Mouse (Mus musculus) monocyte, adult 5-6 weeks (primary cell): ENCODE results near the gene Lsamp. TPM values are rescaled to one million over a fixed set of nuclear protein-coding genes. Genes with fewer than 3 reads are reported as not detected.

ENCODE experiments used
- ATAC-seq: fragments of 153-309, 156-312 bp; replicated peaks from 2 replicates; pipeline ENCODE4 v1.8.0; 2017; ENCODE audit warnings: mild to moderate bottlenecking; ENCODE audit not compliant: low TSS enrichment, insufficient number of reproducible peaks, severe bottlenecking, poor library complexity, low FRiP score
- total RNA-seq: library from RNA; stranded (forward); fragments of 200-1000, 200-491, 200-594 nt; gene quantifications from 3 replicates; pipeline ENCODE4 v1.2.3, GENCODE M21; 2017

The Lsamp gene
- total RNA-seq, 1 experiment from 2014 or later: not detected

DNA sequence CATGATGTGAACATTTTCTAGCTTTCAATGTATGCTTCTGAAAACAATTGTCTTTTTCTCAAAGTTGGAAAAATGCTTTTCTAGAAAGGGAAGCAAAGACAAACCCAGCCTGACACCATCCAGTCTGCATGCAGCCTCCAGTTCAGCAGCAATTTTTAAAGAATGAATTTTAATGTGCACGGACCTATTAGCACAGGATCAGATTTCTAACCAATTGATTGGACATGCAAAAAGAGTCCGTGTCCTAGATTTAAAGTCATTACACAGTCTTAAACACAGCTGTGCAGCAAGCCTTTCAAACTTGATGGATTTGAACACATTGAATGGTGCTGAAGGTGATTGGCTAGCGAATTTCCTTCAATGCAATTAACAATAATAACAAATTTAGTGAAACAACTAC, 998.9 kb downstream of the Lsamp start:
- no peak for ATAC-seq

DNA sequence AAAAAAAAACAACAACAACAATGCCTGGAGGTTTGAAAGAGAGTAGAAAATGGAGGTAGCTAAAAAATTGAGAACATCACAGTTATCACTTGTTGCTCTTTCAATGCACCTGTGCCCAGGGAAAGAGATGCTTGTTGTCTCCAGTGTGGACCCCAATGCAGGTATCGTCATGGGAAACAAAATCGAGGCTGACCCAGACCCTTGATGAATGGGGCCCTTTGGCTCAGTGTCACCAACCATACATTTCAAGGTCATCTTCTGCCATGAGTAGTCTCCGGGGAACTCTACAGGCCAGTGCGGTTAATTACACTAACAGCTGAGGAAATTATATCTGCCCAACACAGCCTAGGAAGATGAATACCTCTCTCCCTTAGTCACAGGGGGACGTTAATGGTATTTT, 1023.4 kb downstream of the Lsamp start:
- no peak for ATAC-seq

DNA sequence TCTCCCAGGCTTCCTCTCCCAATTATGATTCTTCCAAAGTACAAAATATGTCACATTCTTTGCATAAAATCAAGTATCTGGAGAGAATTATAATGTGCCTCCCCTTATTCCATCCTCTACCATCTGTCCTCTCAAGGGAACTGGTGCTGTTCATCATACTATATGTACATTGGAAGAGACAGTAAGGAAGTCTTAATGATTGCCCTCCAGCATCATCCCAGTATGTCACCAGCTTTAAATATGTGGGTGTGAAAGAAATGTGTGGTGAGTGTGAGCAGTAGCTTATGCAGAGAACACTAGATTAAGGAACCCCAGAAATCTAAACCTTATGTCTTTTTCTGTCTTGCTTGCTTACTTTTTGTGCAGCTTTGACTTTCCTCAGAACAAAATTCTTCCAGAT, 1050.6 kb downstream of the Lsamp start:
- no peak for ATAC-seq

DNA sequence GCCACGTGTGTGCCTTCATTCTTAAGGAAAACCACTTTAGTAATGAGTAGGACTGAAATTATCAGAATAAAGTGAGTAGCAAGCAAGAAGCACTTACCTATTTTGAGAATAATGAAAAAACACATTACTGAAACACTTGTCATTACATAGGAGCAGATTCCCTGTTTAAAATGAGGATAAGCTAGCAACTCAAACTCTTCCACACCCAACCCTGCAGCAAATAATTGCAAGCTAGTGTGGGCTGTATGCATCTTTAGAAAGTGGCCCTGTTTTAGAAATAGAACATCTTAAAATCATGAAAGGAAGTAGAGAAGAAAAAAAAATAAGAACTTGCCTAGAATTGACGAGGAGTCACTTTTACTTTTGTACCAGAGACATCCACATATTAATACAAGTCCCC, 1057.5 kb downstream of the Lsamp start:
- ATAC-seq: no peak

DNA sequence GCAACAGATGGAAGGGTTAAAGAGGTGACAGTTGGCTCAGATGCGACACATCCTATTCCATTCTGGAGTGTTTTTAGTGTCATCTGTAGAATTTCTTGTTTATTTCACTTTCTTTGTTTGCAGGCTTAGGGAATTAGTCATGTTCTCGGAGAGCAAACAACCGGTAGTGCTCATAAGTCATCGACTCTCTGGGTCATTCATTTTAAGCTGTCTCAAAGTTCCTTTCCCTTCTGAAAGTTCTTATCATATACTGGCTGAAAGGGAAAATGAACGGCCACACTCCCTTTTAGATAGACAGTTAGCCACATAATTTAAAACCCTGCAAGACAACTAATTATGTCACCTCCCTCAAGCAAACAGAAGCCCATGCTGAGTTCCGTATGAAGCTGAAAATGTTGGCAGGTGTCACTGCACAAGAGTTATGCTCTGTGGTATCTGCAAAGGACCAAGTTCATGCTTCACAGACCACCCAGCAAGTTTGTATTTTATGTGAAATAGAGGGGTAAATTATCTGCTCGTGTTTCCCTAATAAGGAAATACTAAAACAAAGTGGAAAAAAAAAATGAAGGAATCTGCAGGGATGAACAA, 1079.2 kb downstream of the Lsamp start:
- no peak for ATAC-seq

DNA sequence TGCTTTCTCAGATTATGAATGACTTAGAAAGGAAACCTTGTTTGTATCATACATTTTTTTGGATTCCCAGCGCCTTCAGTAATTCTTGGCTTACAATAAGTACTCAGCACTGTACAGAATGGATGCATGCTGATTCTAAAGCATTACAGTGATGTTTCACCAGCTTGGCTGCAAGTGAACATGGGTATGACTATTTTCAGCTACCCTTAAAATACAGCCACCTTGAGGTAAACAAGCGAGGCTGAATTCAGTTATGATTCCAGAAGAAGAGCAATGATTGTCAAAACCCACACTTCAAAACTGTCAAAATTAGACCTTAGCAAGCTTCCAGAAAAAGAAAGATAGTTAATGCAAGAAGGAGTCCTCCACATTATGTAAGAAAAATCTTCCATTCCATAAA, 1089.3 kb downstream of the Lsamp start:
- ATAC-seq: no peak

DNA sequence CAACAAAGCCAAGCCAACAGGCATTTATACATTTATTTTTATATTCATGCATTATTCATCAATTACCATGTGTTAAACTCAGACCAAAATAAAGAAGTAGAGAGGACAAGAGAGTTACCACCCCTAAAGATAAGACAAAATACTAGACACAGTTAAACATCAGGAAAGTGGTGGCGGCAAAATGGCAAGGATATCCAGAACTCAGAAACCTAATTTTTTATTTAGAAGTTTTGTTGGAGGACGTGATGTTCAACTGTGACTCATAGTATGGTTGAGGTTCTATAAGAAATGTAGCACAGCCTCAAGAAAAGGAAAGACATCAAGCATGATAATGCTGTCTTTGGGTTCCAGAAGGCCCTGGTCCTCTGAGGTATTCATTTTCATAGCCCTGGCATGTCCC, 1104.5 kb downstream of the Lsamp start:
- ATAC-seq: no peak

DNA sequence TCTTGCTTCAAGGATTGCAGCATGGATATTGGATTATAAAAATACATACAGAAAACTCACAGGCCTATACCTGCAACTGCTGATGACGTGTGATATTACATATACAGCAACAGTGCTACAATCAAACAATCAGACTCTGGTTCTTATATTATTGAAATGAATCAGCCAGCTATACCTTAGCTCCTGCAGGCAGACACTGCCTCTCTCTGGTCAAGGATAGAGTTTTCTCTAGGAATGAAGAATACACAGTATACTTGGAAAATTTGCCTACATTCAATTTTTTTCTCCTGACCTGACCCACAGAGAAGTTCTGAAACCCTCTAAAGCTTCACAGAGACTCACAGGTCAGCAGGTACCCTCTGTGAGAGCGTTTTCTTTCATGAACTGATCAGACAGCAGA, 1105.9 kb downstream of the Lsamp start:
- ATAC-seq: no peak

DNA sequence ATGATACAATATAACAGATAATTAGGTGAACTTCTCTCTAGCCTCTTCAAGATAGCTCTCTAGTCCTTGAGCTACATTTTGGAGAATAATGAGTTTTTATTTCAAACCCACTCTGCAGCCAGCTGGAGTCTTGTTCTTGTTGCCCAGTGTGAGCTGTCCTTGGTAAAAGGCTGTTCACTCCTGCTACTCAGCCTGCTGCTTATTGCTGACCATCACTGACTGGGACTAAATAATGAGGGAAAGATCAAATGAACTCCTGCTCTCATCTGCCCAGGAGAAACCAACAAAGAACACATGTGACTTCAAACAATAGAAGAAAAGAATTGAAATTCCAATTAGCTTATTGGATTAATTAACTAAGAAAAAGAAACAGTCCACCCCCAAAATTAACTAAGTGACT, 1107.1 kb downstream of the Lsamp start:
- ATAC-seq: no peak

DNA sequence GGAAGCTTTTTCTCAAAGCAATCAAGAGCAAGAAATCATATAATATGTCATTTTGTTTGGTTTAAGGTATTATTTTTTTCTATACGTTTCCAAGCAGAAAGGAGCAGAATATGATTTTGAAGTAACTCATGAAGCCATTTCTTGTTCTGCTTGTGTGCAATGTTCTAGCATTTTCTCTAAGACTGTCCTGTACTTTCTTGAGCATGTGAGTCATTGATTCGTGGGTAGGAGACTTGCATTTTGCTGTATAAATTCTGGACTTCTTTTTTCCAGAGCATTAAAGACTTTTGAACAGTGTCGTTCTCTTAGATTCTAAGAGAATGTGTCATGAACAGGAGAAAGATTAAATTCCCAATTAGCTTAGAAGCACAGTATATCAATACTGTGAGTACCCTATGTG, 1118.6 kb downstream of the Lsamp start:
- ATAC-seq: no peak

DNA sequence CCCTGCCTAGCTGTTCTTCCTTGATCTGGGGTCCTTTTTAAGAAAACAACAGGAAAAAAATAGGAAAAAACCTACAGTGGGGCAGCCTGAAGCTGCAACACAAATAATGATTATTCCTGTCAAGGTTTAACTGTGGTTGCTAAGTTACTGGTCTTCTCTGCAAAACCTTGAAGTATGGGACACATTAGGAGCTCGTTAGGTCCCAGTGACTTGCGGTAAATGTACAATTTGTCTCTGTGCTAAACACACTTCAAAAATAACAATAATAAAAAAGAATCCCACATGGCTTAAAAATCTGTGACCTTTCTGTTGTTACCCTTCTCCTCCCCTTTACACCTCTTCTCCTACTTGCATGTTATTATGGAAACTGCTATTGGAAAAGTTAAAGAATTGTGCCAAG, 1140.2 kb downstream of the Lsamp start:
- no peak for ATAC-seq

DNA sequence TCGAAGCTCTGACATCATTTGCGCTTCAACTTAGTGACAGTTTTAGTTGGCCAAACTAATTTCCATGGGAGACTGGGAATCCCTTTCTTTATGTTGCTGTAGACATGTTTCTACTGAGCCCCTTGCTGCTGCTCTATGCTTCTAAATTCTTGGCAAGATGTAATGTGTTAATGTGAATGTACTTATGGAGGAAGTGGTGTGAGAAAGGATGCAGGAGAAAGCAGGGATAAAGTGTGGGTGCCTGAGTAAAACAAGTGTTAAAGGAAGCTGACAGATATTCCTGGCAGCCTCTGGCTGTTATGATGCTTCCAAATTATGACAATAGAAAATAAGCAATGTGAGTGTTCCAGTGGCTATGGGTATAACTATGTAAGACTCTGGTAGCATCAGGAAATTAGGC, 1140.9 kb downstream of the Lsamp start:
- no peak for ATAC-seq

DNA sequence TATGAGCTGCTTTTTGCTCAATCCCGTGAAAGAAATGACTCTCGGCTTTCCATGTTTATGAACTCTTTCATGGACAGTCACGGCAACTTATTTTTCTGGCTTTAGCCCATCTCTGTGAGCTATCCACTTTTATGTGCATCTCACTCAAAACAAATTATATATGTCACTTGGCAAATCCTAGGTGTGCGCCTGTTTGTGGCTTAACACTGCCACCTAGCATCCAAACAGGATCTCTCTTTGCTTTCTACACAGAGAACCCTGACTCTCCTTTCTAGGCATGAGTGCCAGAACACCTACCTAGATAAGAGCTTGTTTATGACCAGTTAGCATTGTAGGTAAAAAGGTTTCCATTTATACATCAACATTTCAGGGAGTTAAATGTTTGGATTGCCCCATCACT, 1146.9 kb downstream of the Lsamp start:
- no peak for ATAC-seq

DNA sequence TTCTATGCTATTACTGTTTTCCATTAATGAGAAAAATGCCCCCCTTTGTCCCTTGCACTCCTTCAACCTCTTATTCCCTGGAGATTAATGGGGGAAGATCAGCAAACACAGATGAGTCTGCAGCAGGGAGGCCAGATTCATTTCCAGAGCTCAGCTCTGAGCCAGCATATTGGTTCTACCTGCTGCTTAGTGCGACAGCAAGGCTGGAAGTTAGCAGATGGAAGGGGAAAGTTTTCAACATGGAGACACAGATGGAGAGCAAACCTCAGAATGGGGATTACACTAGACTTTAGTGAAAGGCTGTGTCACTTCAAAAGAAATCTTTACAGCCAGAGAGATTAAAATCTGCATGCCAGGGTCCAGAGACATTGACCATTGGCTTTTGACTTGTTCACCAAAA, 1188.7 kb downstream of the Lsamp start:
- ATAC-seq: no peak

DNA sequence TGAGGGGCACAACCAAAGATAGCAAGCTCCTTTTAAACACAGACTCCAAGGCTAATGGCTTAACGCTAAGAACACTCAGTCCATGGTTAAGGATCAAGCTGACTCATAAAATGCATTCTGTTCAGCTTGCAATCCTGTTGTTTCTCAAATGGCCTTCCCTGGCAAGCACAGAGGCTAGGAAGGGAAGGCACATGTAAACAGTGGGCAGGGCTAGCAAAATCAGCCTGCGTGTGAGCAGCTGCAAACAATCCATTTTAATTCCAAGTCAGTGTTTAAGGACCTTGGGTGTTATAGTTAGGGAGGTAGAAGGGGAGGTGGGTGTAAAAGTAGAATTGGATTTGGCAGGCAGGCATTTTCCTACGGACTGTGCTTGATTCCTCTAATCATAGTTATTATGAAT, 1195.4 kb downstream of the Lsamp start:
- ATAC-seq: no peak

DNA sequence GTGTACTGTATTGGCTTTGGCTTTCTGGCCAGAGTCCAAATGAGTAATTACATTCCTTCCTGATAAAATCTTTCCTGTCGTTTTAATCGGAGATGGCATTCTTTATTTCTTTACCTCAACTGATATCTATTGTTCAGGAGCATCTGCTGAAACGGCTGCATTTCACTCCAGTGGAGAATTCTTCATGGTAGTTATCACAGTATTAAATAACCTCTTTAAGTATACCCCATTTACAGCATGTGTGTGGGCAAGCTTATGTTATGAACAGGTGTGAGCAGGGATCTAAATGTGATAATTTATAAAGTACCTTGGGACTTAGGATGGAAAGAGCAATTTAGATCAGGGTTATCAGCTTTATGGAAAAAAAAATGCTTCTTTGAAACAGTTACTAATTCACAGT, 1196.7 kb downstream of the Lsamp start:
- ATAC-seq: no peak

DNA sequence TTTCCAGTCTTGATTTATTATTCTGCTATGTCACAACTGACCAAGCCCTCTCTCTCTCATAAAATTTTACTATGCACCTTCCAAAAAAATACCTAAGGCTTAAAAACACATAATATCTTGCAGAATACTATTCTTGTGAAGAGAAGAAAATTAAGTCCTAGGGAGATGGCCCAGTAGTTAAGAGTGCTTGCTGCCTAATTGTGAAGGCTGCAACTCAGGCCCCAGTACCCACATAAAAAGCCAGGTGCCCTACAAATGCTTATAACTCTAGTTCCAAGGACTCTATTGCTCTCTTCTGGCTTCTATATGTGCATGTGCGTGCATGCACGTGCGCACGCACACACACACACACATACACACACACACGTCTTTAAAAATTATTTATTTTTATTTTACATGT, 1225.9 kb downstream of the Lsamp start:
- no peak for ATAC-seq

DNA sequence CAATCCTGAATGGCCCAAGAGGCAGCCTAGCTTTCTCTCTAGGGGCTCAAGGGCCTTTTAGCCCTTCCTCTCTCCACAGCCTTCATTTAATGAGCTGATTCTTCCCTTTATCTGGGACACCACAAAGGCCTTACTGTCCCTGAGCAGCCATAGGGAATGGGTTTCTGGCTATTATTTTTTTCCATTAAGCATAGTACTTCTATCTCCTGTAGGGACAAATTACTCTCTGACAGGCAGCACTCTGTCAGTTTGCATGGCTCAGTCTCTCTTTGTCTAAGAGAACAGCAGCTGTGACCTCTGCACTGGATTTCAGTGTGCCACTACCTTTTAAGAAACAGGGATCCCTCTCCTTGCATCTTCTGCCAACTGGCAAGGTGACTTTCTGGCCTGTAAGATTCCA, 1251.7 kb downstream of the Lsamp start:
- ATAC-seq: no peak

DNA sequence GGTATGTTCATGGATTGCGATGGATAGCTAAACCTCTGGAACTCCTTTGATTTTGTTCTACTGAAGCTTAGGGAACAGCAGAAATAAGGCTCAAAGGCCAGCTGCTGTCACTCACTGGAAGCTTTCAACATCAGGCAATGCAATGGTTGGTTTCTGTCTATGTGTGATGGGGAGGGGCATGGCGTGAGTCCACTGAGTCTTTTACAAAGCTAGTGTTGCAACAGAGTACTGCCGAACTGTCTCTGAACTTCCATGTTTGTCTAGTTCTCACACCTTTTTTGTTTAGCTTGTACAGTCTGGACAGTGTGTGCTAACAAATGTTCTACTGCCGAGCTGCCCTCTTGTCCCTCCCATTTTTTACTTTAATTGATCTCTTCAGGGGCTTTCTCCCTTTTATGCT, 1258.7 kb downstream of the Lsamp start:
- ATAC-seq: no peak

DNA sequence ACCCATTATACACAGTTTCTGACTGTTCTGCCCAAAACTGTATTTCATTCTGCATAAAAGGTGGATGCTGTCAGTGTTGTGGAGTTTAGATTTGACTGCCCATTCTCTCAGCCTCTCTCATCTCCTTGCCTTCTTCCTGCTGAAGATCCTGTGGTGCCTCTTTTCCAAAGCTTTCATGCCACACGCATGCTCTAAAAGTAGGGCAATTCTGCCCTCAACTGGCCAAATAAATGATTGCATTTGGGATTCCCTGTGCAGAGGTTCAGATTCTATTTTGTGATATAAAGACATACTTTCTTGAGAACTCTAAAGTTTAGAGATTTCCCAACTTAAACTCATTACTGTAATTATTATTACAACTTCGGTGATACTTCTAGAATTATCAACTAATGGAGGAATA, 1260.5 kb downstream of the Lsamp start:
- no peak for ATAC-seq
